Mouse (Mus musculus) heart, adult 2 months (tissue): Measurements from ENCODE around the gene Agtrap.

Experiments
- CTCF ChIP-seq: fragments of 200-600 bp; IDR thresholded peaks from 2 replicates; pipeline ENCODE4 v1.8.1; 2022; ENCODE audit warnings: antibody characterized with exemption, mild to moderate bottlenecking, moderate library complexity
- EP300 ChIP-seq: fragments of 200-500 bp; IDR thresholded peaks from 2 replicates; pipeline ENCODE4 v1.6.1; 2011; ENCODE audit warnings: low read depth, low read length, control low read depth; ENCODE audit not compliant: insufficient read depth
- POLR2A ChIP-seq: fragments of 200-500 bp; IDR thresholded peaks from 2 replicates; pipeline ENCODE4 v1.6.1; 2011; ENCODE audit warnings: mild to moderate bottlenecking, low read depth, low read length, control low read depth; ENCODE audit not compliant: insufficient read depth

DNA sequence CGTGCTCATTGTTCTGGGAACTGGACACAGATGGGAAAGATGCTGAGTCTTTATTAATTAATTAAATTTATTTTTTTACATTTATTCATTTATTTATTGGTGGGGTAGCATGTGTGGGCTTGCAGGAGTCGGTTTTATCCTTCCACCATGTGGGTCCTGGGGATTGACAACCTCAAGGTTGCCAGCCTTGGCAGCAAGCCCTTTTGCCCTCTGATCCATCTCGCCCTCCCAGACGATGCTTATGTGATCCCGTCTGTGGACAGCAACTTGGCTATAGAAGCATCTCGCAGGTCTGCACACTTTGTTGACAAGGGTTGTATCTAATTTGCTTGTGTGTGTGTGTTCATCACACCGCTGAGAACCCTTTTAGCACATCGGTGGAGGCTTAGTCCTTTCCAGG lies 49.7 kb upstream of the Agtrap start:
- TF ChIP-seq POLR2A (no peak), CTCF (no peak), EP300 (no peak)
